Mouse (Mus musculus): Measurements from ENCODE around the gene Slc9a3. TPM values are rescaled to one million over a fixed set of nuclear protein-coding genes. Genes with fewer than 3 reads are reported as not detected.
A peak's percentile ranks its signal among the peaks of the same experiment; 100 is the strongest.

The Slc9a3 gene
- total RNA-seq, 2 experiments from 2014 or later = 1.3 to 2.2 TPM

DNA sequence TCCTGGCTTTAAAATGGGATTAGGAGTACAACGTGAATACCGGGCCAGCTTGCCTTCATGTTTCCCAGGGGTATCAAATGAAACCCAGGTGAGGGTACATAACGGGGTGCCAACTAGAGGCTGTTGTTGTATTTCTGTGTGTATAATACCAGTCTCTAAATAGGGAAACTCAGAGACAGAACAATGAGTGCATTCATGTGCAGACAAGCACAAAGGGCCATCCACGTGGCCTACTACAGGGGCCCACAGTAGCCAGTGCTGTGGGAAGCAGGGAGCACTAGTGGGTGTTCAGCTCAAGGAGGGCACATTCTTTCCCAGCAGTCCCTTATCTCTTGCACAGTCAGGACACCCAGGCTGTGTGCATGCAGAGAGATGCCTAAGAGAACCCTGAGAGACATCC lies 8.7 kb upstream of the Slc9a3 start:
- DNase-seq (ENCODE audit: extremely low spot score in 1 of 2, low spot score in 2 of 2) = no peak
- Histone ChIP-seq H3K4me3 (no peak overlapping the region), H3K27ac (peak overlapping the region; percentile 13; the same call in 1 of the 2 replicates)
- intact Hi-C loops (cut with DNase I) = no loop called here
- no peak for TF ChIP-seq CTCF (IDR thresholded peaks at IDR 0.05)

DNA sequence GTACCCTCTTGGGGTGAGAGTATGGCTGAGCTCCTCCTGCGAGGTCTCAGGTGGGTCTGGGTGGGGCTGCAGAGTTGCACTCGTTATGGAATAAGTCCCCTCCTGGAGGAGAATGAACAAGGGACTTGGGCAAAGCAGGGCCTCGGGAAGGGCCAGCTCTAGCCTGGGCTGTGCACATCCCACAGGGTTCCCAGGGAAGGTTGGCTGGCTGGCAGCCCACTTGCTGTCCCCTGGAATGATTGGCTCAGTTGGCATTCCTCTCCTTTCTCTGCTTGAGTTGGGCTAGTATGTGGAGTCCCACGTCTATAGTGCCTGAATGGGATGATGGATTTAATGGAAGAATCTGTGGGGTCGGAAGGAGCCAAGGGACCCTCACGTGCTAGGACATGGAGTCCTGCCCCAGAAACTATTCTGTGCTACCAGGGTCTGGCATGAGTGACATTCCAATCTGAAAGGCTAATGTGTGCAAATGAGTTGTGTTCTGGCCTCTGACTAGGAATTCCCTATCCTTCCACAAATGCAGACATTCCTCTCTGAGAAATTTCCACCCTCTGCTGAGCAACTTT lies 7.5 kb upstream of the Slc9a3 start:
- intact Hi-C loops (cut with DNase I) = no loop called here
- no peak for TF ChIP-seq CTCF (IDR thresholded peaks at IDR 0.05)
- DNase-seq (ENCODE audit: extremely low spot score in 1 of 2, low spot score in 2 of 2) = no peak
- Histone ChIP-seq H3K27ac (no peak overlapping the region; the same call in 1 of the 2 replicates), H3K4me3 (no peak overlapping the region)

DNA sequence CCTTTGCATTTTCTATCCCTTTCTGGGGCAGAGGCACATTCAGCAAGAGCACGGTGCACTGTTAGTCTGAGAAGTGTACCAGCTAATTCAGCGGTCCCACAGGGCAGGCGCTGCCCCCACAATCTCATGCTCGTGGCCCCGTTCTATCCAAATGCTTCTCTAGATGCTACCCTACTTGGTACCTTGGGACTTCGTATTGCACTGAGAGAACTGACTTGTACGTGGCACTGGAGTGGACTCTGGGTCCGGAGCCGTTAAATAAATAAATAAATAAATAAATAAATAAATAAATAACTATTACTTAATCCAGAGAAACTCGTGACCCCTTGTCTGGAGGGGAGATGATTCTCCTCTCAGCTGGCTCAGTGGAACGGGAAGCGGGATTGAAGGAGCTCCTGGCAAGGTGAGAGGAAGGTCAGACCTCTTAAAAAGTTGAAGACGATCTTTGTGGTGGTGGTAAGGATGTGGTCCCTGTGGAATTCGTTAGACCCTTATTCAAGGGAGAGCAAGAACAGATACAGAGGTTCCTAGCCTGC lies 606 bp downstream of the Slc9a3 start:
- no peak for TF ChIP-seq CTCF (IDR thresholded peaks at IDR 0.05)
- intact Hi-C loops (cut with DNase I) = no loop called here
- Histone ChIP-seq H3K4me3 (peak overlapping the region; percentile 48), H3K27ac (no peak overlapping the region)
- no peak for DNase-seq (ENCODE audit: extremely low spot score in 1 of 2, low spot score in 2 of 2)

GRCm38 (mm10) chr13:74122632-74123031 lies 1.4 kb downstream of the Slc9a3 start:
- no peak for DNase-seq (ENCODE audit: extremely low spot score in 1 of 2, low spot score in 2 of 2)
- H3K4me3 ChIP-seq = no peak overlapping the region
- no peak for TF ChIP-seq CTCF (IDR thresholded peaks at IDR 0.05)
- H3K27ac ChIP-seq = no peak overlapping the region
- intact Hi-C loops (cut with DNase I) = no loop called here

GRCm38 (mm10) chr13:74127571-74127970 lies 6.3 kb downstream of the Slc9a3 start:
- no peak for DNase-seq (ENCODE audit: extremely low spot score in 1 of 2, low spot score in 2 of 2)
- Histone ChIP-seq H3K27ac (no peak overlapping the region), H3K4me3 (no peak overlapping the region)
- no peak for TF ChIP-seq CTCF (IDR thresholded peaks at IDR 0.05)
- intact Hi-C loops (cut with DNase I) = no loop called here

DNA sequence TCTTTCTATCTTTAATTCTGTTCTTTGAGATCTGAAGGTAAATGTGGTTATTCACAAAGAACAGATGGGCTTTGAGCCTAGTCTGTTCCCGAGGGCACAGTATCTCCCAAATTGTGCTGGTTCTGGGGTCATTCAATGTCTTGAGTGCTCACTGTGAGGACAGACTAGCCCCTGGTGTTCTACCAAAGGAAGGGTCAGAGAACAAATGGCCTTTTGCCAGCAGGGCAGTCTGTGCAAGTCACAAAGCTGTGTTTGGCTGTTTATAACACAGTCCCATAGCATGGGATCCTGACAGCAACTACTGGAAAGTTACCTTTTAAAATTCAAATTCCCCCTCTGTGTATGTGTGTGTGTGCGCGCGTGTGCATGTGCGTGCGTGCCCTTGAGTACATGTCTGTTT lies 8.7 kb downstream of the Slc9a3 start:
- no peak overlapping the region for H3K4me3 ChIP-seq
- DNase-seq (ENCODE audit: extremely low spot score in 1 of 2, low spot score in 2 of 2) = no peak
- TF ChIP-seq CTCF (IDR thresholded peaks at IDR 0.05) = no peak
- H3K27ac ChIP-seq = no peak overlapping the region
- intact Hi-C loops (cut with DNase I) = no loop called here

GRCm38 (mm10) chr13:74138906-74139647 lies 17.8 kb downstream of the Slc9a3 start:
- DNase-seq (ENCODE audit: extremely low spot score in 1 of 2, low spot score in 2 of 2) = no peak
- intact Hi-C loops (cut with DNase I) = no loop called here
- Histone ChIP-seq H3K4me3 (no peak overlapping the region), H3K27ac (no peak overlapping the region)
- TF ChIP-seq CTCF (IDR thresholded peaks at IDR 0.05) = no peak

DNA sequence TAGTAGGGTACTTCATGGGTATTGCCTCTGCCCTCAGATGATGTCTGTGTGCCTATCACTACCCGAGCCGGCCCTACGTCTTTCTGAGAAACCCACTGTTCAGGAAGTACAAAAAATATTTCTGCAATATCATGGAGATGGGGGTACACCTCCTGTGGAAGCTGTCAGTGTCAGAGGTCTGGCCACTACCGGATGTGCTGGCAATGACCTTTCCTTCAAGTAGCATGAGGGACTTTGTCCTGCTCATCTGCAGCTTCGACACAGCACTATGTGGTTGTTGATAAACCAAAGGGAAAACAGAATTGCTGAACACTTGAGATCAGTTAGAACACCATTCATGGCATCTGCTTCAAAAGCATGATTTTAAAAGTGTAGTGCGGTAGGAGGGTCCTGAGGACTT lies 19.5 kb downstream of the Slc9a3 start:
- no peak for TF ChIP-seq CTCF (IDR thresholded peaks at IDR 0.05)
- intact Hi-C loops (cut with DNase I) = no loop called here
- no peak overlapping the region for H3K27ac ChIP-seq

DNA sequence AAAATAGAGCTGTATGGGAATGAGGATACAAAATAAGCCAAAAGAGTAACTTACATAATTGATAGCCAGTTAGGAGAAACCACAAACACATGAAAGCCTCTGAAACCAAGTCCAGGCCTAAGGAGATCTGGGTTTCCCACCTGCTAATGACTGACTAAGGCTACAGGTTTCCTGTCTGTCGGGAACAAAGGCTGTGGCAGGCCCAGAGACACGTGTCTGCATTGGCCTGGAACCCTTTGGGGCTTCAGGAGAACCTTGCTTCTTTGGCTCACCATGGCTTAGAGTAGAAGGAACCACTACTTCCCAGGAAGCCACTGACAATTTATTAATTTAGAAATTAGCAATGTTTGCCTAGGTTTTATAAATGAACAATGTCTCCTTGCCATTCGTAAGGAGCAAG lies 22.0 kb downstream of the Slc9a3 start:
- Histone ChIP-seq H3K4me3 (no peak overlapping the region), H3K27ac (no peak overlapping the region)
- no peak for DNase-seq (ENCODE audit: extremely low spot score in 1 of 2, low spot score in 2 of 2)
- TF ChIP-seq CTCF (IDR thresholded peaks at IDR 0.05) = no peak
- intact Hi-C loops (cut with DNase I) = no loop called here

More for the DNA sequence above, 19.5 kb downstream of the Slc9a3 start:
- no peak for DNase-seq (ENCODE audit: extremely low spot score in 1 of 2, low spot score in 2 of 2)
- no peak overlapping the region for H3K4me3 ChIP-seq

- Histone ChIP-seq H3K27ac (no peak overlapping the region), H3K4me3 (no peak overlapping the region)
- intact Hi-C loops (cut with DNase I) = no loop called here
- DNase-seq (ENCODE audit: extremely low spot score in 1 of 2, low spot score in 2 of 2) = no peak
- no peak for TF ChIP-seq CTCF (IDR thresholded peaks at IDR 0.05)
These were observed 23.0 kb downstream of the Slc9a3 start for GRCm38 (mm10) chr13:74144120-74144884.

DNA sequence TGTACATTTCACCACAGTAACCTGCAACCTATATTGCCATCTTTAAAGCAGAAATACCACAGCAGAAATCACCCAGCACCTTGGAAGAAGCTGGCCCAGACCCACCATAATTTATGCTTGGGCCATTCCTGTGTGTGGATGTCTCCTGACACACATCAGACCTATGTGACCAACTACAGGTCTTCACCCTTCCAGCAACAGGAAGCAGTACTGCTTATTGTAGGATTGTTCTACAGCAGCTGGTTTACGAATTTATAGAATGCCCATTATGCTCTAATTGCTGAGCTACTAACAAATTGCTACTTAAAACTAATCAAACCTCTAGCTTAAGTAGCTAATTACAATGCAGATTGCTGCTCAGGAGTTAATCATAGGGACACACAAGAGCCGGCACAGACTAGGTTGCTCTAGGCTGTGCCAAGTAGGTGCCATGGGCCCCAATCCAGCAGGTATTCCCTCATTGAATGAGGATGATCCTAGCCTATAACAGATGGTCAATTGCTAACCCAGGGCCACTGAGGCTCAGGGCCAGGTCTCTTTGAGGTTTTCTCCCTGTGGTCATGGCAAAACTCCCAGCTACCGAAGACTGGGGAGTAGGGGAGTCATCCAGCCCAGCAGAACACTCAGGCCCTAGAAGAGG lies 24.8 kb downstream of the Slc9a3 start:
- no peak overlapping the region for H3K27ac ChIP-seq
- intact Hi-C loops (cut with DNase I) = no loop called here
- TF ChIP-seq CTCF (IDR thresholded peaks at IDR 0.05) = no peak
- no peak for DNase-seq (ENCODE audit: extremely low spot score in 1 of 2, low spot score in 2 of 2)
- no peak overlapping the region for H3K4me3 ChIP-seq

DNA sequence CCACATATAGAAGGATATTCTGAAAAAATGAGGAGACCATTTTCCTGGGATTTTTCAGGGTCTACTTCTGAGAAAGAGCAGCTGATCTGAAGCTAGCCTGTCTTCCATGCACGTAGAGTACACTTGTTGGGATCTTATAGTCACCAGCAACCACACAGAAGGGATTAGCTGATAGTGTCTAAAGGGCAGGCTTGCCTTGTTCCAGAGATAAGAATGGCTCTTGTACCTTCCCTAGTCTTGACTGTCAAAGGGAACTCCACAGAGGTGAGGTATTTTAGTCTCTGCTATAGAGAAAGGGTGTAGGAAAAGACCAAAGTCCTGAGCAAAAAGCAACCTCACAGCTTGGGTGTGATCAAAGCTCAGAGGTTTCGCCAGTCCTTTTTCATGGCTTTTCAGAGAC lies 26.1 kb downstream of the Slc9a3 start:
- no peak for DNase-seq (ENCODE audit: extremely low spot score in 1 of 2, low spot score in 2 of 2)
- intact Hi-C loops (cut with DNase I) = no loop called here
- Histone ChIP-seq H3K4me3 (no peak overlapping the region), H3K27ac (no peak overlapping the region)
- TF ChIP-seq CTCF (IDR thresholded peaks at IDR 0.05) = no peak

All from left cerebral cortex, adult 2 months (tissue).